28 mouse cellular contexts compared by ENCODE assay signal in genomic region chr2:33320568-33320967, GRCm38 (mm10). TPM values are rescaled to one million over a fixed set of nuclear protein-coding genes. Genes with fewer than 3 reads are reported as not detected.
DNase-seq lines count a peak whose midpoint lies in the region; ATAC-seq lines count a peak whose summit lies in the region.
"Had no signal": no experiment of that assay in that cellular context is flagged by ENCODE, and none has a peak within 500 bp of the region (broad histone marks: within the 10 kb centered on the region; RNA-seq: fewer than 3 reads in every experiment).

No protein-coding gene starts in this region.

- H3K9ac ChIP-seq in kidney, embryonic 16.5 days (replicated peaks; ENCODE audit: low read length), result no peak overlapping the region
- no peak overlapping the region for H3K9ac ChIP-seq in forebrain, embryonic 15.5 days (replicated peaks)
- H3K9ac ChIP-seq: kidney, embryonic 15.5 days; limb, embryonic 12.5 days; liver, embryonic 15.5 days; neural tube, embryonic 15.5 days had no signal

- 70% methylated on average over 3 of the region's 3 CpGs for WGBS in kidney, embryonic 16.5 days
- WGBS in forebrain, embryonic 15.5 days, result 74% methylated on average over 3 of the region's 3 CpGs

- H3K36me3 ChIP-seq in kidney, embryonic 16.5 days (ENCODE audit: insufficient read depth, low read length), result no peaks in the 10 kb centered on the region
- H3K36me3 ChIP-seq in forebrain, embryonic 15.5 days, result peaks cover 20% of the 10 kb centered on the region; the same call in 1 of the 2 replicates
- H3K36me3 ChIP-seq: kidney, embryonic 15.5 days; limb, embryonic 12.5 days; liver, embryonic 15.5 days had no signal

- peak; percentile 79 for DNase-seq in heart, adult 11 months
- no peak for DNase-seq in heart, postnatal 4 days
- peak; percentile 36 for DNase-seq in right cerebral cortex, adult 18-20 months
- no peak for DNase-seq in right cerebral cortex, postnatal 36 days (ENCODE audit: low spot score in 2 of 2)
- DNase-seq in R1 (ENCODE audit: low read depth, low spot score), result peak; percentile 82
- DNase-seq: cerebellum, adult 8-10 months; cerebellum, postnatal 25 days; gastrocnemius, adult 2 months; gastrocnemius, postnatal 36 days; heart, adult 2 months; heart, postnatal 14 days; kidney, adult 18-20 months; kidney, postnatal 36 days; midbrain, embryonic 14.5 days; right cerebral cortex, postnatal 4 days had no signal

- no peak overlapping the region for H3K27ac ChIP-seq in kidney, embryonic 16.5 days (ENCODE audit: low read length)
- H3K27ac ChIP-seq in forebrain, embryonic 15.5 days (replicated peaks), result no peak overlapping the region
- H3K27ac ChIP-seq: gastrocnemius, adult 2 months; heart, adult 2 months; kidney, embryonic 15.5 days; layer of hippocampus, adult 2 months; left cerebral cortex, adult 2 months; liver, embryonic 15.5 days; macrophage; neural tube, embryonic 15.5 days had no signal

- no peak for ATAC-seq in kidney, embryonic 16.5 days (ENCODE audit: low FRiP score, low TSS enrichment)
- ATAC-seq in forebrain, embryonic 15.5 days (replicated peaks), result no peak
- ATAC-seq: activated CD4-positive, CD25-positive, alpha-beta regulatory T cell, adult 4 months; forebrain, embryonic 16.5 days; hindbrain, embryonic 16.5 days had no signal

- H3K27me3 ChIP-seq in kidney, embryonic 16.5 days (ENCODE audit: insufficient read depth, low read length), result no peaks in the 10 kb centered on the region
- H3K27me3 ChIP-seq in forebrain, embryonic 15.5 days, result no peaks in the 10 kb centered on the region
- H3K27me3 ChIP-seq: kidney, embryonic 15.5 days; limb, embryonic 12.5 days; liver, embryonic 15.5 days; neural tube, embryonic 15.5 days had no signal

- H3K9me3 ChIP-seq in kidney, embryonic 16.5 days (ENCODE audit: low read length), result no peaks in the 10 kb centered on the region
- H3K9me3 ChIP-seq in forebrain, embryonic 15.5 days, result no peaks in the 10 kb centered on the region
- H3K9me3 ChIP-seq: G1E; kidney, embryonic 15.5 days; limb, embryonic 12.5 days; liver, embryonic 15.5 days; neural tube, embryonic 15.5 days had no signal

- no peak overlapping the region for H3K4me2 ChIP-seq in kidney, embryonic 16.5 days (replicated peaks; ENCODE audit: low read depth, low read length)
- no peak overlapping the region for H3K4me2 ChIP-seq in forebrain, embryonic 15.5 days (replicated peaks)
- H3K4me2 ChIP-seq: kidney, embryonic 15.5 days; limb, embryonic 12.5 days; liver, embryonic 15.5 days; neural tube, embryonic 15.5 days had no signal

- 0 out of 2 replicates have a peak, but pooled peaks cover 5% of the 10 kb centered on the region for H3K4me1 ChIP-seq in kidney, embryonic 16.5 days (ENCODE audit: insufficient read depth, low read length)
- peaks cover 34% of the 10 kb centered on the region for H3K4me1 ChIP-seq in forebrain, embryonic 15.5 days
- H3K4me1 ChIP-seq: liver, embryonic 15.5 days had no signal

- H3K4me3 ChIP-seq in kidney, embryonic 16.5 days (ENCODE audit: low read length), result no peak overlapping the region
- no peak overlapping the region for H3K4me3 ChIP-seq in forebrain, embryonic 15.5 days
- H3K4me3 ChIP-seq: gastrocnemius, adult 2 months; heart, adult 2 months; kidney, embryonic 15.5 days; layer of hippocampus, adult 2 months; left cerebral cortex, adult 2 months; limb, embryonic 12.5 days; liver, embryonic 15.5 days; neural tube, embryonic 15.5 days had no signal

RNA-seq across cellular contexts. Expression of gene Ralgps1, which starts 50.7 kb away (rescaled TPM):
- 1 to 10 TPM; 8.7 to 8.8 TPM for total RNA-seq in heart, postnatal 4 days (2021)
- 5.2 and 7.1 TPM in 2 replicates for polyA plus RNA-seq in kidney, embryonic 16.5 days (2015; fragmentation: Nextera tagmentation; extraction: Ambion mirVana)
- 39.1 and 40.5 TPM in 2 replicates for polyA plus RNA-seq in forebrain, embryonic 15.5 days (2015; fragmentation: Nextera tagmentation; extraction: Ambion mirVana)

Comparison
In these comparisons a context has a peak if more than half of its experiments do, and no peak if none do; other contexts are left out.
1. DNase-seq: peak in heart, adult 11 months (single experiment), right cerebral cortex, adult 18-20 months (single experiment) and R1 (single experiment); none in heart, postnatal 4 days (single experiment) and right cerebral cortex, postnatal 36 days (0 of 2).